Mouse (Mus musculus): ENCODE measurements around the gene Grhl3. TPM values are rescaled to one million over a fixed set of nuclear protein-coding genes. Genes with fewer than 3 reads are reported as not detected.

The Grhl3 gene
- polyA plus RNA-seq, 1 experiment: 2.1 TPM

- no peak for DNase-seq (ENCODE audit: extremely low spot score in 1 of 2, low spot score in 1 of 2)
These were observed 41.4 kb downstream of the Grhl3 start for GRCm38 (mm10) chr4:135531771-135532613.

- peak; percentile 65 to 72 for DNase-seq (ENCODE audit: extremely low spot score in 1 of 2, low spot score in 1 of 2)
These were observed 42.2 kb downstream of the Grhl3 start for GRCm38 (mm10) chr4:135531236-135531635.

- DNase-seq (ENCODE audit: extremely low spot score in 1 of 2, low spot score in 1 of 2): no peak
These were observed 43.2 kb downstream of the Grhl3 start for GRCm38 (mm10) chr4:135530270-135530669.

GRCm38 (mm10) chr4:135526039-135526710, 47.3 kb downstream of the Grhl3 start:
- DNase-seq (ENCODE audit: extremely low spot score in 1 of 2, low spot score in 1 of 2): no peak

- no peak for DNase-seq (ENCODE audit: extremely low spot score in 1 of 2, low spot score in 1 of 2)
These were observed 48.4 kb downstream of the Grhl3 start for GRCm38 (mm10) chr4:135525057-135525456.

GRCm38 (mm10) chr4:135523939-135524338, 49.5 kb downstream of the Grhl3 start:
- no peak for DNase-seq (ENCODE audit: extremely low spot score in 1 of 2, low spot score in 1 of 2)

- no peak for DNase-seq (ENCODE audit: extremely low spot score in 1 of 2, low spot score in 1 of 2)
These were observed 53.0 kb downstream of the Grhl3 start for GRCm38 (mm10) chr4:135520421-135520820.

GRCm38 (mm10) chr4:135518135-135518534, 55.3 kb downstream of the Grhl3 start:
- DNase-seq (ENCODE audit: extremely low spot score in 1 of 2, low spot score in 1 of 2): no peak

- DNase-seq (ENCODE audit: extremely low spot score in 1 of 2, low spot score in 1 of 2): peak in 1 of 2 experiments; percentile 41
These were observed 56.8 kb downstream of the Grhl3 start for GRCm38 (mm10) chr4:135516351-135517316.

- no peak for DNase-seq (ENCODE audit: extremely low spot score in 1 of 2, low spot score in 1 of 2)
These were observed 58.5 kb downstream of the Grhl3 start for GRCm38 (mm10) chr4:135514925-135515324.

- no peak for DNase-seq (ENCODE audit: extremely low spot score in 1 of 2, low spot score in 1 of 2)
These were observed 59.6 kb downstream of the Grhl3 start for GRCm38 (mm10) chr4:135513865-135514264.

- no peak for DNase-seq (ENCODE audit: extremely low spot score in 1 of 2, low spot score in 1 of 2)
These were observed 63.9 kb downstream of the Grhl3 start for GRCm38 (mm10) chr4:135509515-135509914.

- peak; percentile 47 to 94 for DNase-seq (ENCODE audit: extremely low spot score in 1 of 2, low spot score in 1 of 2)
These were observed 64.9 kb downstream of the Grhl3 start for GRCm38 (mm10) chr4:135508419-135509039.

- DNase-seq (ENCODE audit: extremely low spot score in 1 of 2, low spot score in 1 of 2): peak in 1 of 2 experiments; percentile 78
These were observed 65.7 kb downstream of the Grhl3 start for GRCm38 (mm10) chr4:135507547-135508350.

GRCm38 (mm10) chr4:135505794-135506193, 67.6 kb downstream of the Grhl3 start:
- no peak for DNase-seq (ENCODE audit: extremely low spot score in 1 of 2, low spot score in 1 of 2)

GRCm38 (mm10) chr4:135501587-135501986, 71.8 kb downstream of the Grhl3 start:
- DNase-seq (ENCODE audit: extremely low spot score in 1 of 2, low spot score in 1 of 2): no peak

GRCm38 (mm10) chr4:135499831-135500230, 73.6 kb downstream of the Grhl3 start:
- DNase-seq (ENCODE audit: extremely low spot score in 1 of 2, low spot score in 1 of 2): no peak

GRCm38 (mm10) chr4:135498136-135498535, 75.3 kb downstream of the Grhl3 start:
- DNase-seq (ENCODE audit: extremely low spot score in 1 of 2, low spot score in 1 of 2): no peak

- peak in 1 of 2 experiments; percentile 28 for DNase-seq (ENCODE audit: extremely low spot score in 1 of 2, low spot score in 1 of 2)
These were observed 77.6 kb downstream of the Grhl3 start for GRCm38 (mm10) chr4:135495810-135496209.
